Mouse (Mus musculus) testis, adult 2 months (tissue): Measurements from ENCODE around the gene Gm20479.

Experiments
- CTCF ChIP-seq: fragments of 200-500 bp; IDR thresholded peaks from 2 replicates; pipeline ENCODE4 v1.5.1; 2012; ENCODE audit warnings: low read depth, mild to moderate bottlenecking, inconsistent platforms, low read length, moderate library complexity; ENCODE audit not compliant: control insufficient read depth, insufficient read depth, insufficient replicate concordance
- POLR2A ChIP-seq: fragments of 200-500 bp; IDR thresholded peaks from 2 replicates; pipeline ENCODE4 v1.6.1; 2012; ENCODE audit warnings: low read depth, mild to moderate bottlenecking, inconsistent platforms, low read length, moderate library complexity; ENCODE audit not compliant: control insufficient read depth

DNA sequence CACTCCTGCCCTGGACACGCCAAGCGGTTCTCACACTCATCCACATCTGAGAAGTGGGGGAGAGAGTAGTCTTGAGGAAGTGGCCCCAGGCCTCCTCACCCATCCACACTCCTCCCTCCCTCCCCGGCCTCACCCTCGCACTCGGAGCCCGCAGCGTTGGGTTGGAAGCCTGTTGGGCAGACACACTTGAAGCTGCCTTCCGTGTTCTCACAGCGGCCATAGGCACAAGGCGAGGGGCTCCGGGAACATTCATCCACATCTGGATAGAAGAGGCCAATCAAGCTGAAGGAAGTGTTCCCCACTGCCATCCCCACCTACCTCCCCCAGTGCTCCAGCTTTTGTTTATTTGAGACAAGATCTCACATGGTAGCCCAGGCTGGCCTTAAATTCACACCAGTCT lies 33.1 kb downstream of the Gm20479 start:
- TF ChIP-seq CTCF (no peak), POLR2A (no peak)
